Mouse (Mus musculus) B cell, adult 2 months (primary cell): ENCODE data around the gene Tulp2.

Source experiments
- DNase-seq, 2 experiments: peaks; one replicate each; pipeline ENCODE4 v3.0.0; 2022

Gene Tulp2

DNA sequence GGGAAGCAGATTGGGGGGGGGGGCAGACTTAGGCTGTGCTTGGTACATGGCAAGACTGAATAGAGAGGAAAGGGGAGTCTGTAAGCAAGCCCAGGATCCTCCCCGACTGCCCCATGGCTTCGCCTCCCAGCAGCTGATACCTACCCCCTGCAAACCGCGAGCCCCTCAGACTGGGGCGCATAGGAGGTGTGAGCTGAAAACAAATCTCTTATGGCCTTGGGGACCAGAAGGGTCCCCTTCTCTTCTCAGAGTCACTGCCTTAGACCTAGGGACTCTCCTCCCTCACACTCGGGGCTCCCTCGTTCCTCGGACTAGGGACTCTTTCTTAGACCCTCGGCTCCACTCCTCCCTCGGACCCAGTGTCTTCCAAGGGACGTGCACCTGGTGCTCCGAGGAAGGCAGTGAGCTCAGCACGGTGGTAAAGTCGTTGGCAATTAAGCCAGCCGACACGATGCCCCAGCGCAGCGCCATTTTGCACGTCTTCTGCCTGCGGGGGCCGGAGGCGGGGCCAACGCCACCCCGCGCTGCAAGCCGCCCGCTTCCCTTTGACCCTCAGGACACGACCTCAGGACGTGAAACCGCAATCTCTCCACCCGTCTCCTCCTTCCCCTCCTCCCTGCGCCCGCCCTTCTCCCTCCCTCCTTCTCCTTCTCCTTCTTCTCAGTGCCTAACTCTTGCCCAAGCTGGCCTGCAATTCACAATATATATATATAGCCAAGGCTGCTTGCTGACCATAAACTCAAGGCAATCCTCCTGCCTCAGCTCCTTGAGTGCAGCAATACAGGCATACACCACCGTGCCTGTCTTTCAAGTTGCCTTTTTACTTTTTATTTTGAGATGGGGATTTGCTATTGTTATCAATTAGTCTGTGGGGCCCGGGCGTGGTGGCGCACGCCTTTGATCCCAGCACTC, 6.9 kb downstream of the Tulp2 start, which contains the start of gene Dhdh:
TSS of gene Dhdh (minus strand) at position 513 of the 912 bp plus-strand sequence.
- peak; percentile 56 to 59 for DNase-seq

DNA sequence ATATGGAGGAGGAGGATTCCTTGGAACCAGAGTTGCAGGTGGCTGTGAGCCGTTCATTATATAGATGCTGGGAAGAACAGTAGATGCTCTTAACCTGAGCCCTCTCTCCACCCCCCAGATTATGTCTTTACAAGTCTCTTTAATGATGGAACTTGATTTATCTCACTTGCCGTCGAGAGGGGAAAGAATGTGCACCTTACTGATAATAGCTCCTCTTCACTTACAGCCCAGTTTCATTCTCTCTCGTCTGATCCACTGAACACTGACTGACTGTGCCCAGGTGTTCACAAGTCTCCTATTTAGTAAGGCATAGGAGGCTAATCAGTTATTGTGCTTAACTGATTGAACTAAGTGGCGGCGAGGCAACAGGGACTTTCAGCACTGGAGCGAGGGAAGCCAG, 7.9 kb downstream of the Tulp2 start:
- no peak for DNase-seq

DNA sequence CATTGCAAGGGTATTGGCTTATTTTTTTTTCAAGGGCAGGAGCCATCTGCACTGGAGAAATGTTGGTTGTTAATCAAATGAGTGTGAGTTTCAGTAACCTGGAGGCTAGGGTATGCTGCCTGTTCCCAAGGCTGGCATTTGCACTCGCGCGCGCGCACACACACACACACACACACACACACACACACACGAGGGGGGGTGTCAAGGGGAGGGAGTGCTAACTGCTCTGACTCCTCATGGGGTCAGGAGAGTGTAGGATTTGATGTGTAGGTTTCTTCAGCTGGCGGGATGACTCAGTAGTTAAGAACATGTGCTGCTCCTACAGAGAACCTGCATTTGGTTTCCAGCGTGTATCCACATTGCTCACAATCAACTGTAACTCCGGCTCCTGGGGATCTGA, 9.1 kb downstream of the Tulp2 start:
- DNase-seq = no peak

DNA sequence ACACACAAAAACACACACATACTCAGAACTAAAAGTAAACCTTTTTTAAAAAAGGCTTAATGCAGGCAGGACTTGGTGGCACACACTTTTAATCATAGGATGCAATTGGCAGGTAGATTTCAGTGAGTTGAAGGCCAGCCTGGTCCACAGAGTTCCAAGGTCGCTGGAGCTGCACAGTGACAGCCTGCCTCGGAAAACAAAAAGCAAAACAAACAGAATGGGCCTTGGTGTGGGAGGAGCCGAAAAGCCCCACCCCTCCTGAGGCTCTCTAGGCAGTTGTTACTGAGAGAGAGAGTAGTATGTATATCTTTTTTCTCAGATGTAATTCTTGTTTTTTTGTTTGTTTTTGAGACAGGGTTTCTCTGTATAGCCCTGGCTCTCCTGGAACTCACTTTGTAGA, 9.6 kb downstream of the Tulp2 start:
- no peak for DNase-seq

DNA sequence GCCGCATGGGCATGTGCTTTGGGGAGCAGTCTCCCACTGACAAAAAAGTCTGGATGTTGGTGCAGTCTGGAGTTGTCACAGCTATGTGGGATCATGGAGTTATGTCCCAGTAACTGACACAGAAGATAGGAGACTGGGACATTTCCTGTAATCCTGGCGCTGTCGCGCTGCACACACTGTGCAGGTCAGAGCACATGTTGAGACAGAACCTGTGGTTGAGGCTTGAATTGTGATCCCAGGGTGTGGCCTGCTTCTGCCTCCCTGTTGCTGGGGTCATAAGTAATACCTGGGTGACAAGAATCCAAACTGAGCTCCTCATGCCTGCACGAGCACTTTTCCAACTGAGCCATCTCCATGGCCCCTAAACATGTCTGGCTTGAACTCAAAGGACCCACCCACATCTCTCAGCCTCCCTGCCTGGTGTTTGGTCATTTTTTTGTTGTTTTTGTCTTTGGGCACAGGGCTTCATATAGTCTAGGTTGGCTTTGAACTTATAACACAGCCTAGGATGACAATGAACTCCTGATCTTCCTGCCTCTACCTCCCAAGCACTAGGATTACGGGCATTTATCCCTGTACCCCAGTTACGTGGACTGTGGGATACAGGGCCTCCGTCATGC, 10.7 kb downstream of the Tulp2 start:
- DNase-seq = no peak

DNA sequence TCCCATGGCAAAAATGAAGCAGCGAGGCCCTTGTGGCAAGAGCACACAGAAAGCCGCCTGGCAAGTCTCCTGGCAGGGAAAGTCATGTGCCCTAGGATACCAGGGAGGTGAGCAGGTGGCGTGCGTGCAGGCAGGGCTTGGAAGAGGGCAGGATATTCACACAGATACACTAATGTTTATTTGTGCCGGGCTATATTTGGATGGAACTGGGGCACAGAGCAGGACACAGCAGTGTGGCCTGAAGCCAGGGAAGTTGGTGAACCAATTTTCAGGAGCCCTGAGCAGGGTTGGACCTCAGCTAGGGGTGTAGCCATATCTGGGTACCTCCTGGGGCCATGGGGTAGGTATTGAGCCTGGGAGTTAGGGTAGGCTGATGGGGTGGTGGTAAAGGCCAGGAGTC, 11.3 kb downstream of the Tulp2 start:
- DNase-seq = no peak

DNA sequence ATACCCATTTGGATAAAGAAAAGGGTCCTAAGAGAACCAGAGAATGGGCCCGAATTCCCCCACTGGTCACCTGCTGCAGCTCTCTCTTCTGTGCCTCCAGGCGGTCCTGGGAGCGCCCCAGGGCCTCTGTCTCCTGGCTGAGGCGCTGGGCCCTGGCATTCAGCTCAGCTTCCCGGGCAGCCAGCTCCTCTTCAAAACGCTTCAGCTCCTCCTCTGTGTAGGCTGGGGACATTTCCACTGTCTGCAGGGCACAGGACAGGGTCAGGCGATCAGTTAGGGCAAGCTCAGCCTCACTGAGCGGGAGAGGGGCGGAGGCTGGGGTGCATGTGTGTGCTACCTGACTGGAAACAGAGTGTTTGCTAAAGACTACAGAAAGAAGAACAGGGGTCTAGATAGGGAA, 12.9 kb downstream of the Tulp2 start:
- no peak for DNase-seq

DNA sequence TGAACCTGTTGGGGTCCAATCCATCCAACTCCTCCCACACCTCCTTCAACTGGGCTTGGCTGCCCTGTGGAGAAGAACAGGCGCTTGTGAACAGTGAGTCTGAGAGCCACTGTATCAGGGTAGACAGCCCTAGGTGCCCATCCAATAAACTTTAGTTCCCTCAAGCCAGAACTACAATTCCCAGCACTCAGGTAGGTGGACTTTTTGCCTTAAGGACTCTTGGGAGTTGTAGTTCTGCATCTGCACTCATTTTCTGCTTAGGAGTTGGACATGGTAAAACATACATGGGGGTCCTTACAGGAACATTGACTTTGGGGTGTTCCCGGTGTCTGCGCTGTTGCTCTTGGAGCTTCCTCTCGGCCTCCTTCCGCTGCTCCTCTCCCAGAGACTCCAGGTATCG, 16.8 kb downstream of the Tulp2 start:
- no peak for DNase-seq

DNA sequence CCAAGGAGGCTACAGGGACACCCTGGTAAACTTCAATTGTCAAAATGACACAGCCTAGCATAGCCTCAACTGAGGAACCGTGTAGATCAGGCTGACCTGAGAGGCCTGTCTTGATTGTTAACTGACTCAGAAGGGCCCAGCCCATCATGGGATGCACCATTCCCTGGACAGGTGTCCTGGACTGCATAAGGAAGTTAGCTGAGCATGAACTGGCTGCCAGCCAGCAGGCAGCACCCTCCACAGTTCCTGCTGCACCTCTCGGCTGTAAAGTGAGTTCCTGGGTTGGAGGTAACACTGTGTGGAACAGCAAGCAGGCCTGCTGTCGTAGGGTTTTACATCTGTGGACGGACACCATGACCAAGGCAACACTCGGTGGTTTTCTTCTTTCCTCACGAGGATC, 25.9 kb downstream of the Tulp2 start:
- DNase-seq = no peak

DNA sequence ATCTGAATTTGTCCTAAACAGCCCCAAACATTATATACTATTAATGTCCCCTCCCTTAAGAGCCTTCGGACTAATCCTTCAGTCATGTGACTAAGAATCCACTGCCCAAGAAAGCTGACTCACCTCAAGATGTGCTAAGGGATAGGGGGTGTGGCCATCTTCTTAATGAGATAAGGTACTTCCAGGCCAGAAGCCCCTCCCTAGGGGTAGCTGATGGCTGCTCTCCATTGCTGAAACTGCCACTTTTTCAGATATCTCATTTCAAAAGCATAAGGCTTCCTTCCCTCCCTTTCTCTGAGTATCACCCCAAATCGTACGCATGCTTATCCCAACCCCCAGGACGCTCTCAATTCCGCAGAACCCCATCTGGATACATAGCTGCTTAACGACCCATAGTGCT, 26.9 kb downstream of the Tulp2 start:
- DNase-seq = no peak

DNA sequence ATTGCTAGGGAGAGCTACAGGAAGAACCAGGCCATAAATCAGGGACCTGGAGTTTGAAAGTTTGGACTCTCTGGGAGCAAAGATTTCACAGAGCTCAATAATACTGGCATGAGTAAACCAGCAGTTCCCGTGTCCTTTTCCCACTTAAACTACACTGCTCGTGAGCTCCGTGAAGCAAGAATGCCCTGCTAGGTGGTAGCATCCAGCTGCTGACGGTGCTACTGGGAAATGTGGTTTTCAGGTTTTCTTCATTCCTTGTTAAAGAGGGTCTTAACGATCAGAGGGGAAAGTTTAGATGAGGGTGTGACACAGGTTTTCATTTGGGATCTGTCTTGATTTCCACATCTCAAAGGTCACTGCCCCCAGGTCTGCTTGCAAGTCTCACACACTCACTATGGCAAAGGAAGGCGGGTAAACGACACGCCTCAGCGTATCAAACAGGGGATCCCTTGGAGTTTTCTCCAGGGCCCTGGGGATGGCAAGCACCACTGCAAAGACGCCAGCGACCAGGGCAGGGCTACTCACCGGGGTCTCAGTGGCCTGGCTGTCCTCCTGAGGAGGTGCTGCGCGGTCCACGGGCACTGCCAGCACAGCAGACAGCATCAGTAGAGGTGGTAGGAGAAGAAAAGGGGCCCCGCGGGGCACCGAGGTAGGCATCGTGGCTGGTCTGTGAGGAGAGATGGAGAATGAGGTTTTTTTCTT, 27.7 kb downstream of the Tulp2 start:
- DNase-seq = no peak

DNA sequence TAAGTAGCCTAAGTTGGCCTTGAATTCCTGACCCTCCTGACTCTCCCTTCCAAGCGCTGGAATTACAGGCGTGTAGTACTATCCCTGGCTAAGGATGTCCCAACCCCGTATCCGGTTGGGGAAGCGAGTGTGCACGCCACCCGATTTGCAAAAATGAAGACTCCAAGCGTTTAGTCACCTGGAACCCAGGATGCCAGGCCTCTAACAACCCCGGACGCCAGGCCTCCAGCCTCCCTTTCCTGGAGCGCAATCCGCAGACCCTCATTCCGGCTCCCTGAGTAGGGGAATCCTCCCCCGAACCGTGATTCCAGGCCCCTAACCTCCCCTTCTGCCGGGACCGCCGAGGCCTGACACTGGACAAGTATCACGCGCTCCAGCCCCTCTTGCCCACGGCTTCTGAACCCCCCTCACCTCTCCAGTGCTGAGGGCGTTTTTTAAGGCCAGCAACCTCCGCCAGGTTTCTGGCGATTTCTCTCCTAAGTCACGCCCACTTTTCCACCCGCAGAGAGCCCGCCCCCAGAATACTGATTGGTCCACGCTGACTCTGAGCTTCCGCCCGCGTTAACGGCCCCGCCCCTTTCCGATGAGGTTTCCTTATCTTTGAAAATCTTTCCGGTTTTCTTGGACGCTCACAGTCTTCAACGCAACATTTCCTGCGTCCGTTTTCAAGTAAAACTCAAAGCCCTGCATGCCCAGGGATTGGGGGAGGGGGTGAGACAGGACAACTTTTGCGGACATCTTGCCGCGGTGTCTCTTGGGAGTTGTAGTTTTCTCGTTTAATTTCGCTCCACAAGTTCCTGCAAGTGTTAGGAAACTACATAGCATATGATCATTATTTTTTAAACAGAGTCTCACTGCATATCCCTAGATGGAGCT, 28.5 kb downstream of the Tulp2 start, which contains the start of gene Nucb1:
TSS of gene Nucb1 (minus strand) at position 495 of the 876 bp plus-strand sequence.
- DNase-seq = peak; percentile 93 to 94

DNA sequence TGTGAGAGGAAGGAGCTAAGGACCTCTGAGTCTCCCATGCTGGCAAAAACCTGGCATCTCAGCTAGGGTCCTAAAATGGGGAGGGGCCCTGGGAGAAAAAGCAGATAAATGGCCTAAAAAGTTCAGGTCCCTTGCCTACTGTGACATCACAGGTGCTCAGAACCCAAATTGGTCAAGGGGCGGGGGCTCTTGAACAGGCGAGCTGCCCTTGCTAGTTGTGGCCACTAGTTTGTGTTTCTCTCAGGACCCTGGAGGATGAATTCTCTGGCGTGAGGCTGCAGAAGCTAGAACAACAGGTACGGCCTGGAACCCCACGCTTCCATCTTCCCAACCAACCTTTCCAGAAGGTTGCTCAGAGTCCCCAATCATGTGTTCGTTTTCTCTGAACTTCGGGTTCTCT, 32.7 kb downstream of the Tulp2 start:
- no peak for DNase-seq

DNA sequence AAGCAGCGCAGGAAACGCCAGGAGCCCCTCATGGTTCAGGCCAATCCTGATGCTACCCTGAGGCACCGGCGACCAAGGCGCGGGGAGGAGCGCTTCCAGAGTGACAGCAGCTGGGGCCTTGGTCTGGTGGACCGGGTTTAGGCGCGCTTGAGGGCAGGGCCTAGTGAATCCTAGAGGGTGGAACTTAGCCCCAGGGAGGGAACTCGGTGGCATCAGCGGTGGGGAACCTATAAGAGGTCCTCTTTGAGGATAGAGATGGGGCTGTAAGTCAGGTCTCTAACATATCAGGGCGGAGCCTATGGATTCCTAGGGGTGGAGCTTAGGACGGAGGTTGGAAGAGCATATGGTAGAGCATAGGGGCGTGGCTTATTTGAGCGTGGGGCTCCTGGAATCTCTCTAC, 33.8 kb downstream of the Tulp2 start:
- no peak for DNase-seq

DNA sequence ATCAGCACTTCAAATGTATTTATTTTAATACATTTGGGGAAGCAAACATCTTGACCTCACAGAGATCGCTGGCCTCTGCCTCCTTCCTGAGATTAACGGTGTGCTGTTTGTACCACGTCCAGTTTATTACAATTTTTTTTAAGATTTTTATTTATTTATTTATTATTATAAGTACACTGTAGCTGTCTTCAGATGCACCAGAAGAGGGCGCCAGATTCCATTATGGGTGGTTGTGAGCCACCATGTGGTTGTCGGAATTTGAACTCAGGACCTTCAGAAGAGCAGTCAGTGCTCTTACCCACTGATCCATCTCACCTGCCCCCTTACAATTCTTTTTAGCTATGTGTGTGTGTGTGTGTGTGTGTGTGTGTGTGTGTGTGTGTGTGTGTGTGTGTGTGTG, 35.2 kb downstream of the Tulp2 start:
- peak; percentile 30 to 42 for DNase-seq

DNA sequence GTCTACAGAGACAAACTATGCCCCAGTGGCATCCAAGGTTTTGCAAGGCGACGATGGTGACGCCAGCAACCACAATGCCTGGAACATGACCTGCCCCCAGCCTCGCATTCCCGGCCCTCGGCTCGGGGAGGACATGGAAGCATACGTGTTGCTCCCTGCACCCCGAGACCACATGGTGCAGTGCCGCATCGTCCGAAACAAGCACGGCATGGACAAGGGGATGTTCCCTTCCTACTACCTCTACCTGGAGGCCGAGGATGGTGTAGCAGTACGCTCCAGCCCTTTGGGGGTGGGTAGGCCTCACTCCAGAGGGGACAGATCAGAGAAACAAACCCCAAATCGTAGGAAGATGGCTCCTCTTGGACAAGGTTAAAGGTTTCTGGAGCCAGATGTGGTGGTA, 36.9 kb downstream of the Tulp2 start:
- DNase-seq = no peak

DNA sequence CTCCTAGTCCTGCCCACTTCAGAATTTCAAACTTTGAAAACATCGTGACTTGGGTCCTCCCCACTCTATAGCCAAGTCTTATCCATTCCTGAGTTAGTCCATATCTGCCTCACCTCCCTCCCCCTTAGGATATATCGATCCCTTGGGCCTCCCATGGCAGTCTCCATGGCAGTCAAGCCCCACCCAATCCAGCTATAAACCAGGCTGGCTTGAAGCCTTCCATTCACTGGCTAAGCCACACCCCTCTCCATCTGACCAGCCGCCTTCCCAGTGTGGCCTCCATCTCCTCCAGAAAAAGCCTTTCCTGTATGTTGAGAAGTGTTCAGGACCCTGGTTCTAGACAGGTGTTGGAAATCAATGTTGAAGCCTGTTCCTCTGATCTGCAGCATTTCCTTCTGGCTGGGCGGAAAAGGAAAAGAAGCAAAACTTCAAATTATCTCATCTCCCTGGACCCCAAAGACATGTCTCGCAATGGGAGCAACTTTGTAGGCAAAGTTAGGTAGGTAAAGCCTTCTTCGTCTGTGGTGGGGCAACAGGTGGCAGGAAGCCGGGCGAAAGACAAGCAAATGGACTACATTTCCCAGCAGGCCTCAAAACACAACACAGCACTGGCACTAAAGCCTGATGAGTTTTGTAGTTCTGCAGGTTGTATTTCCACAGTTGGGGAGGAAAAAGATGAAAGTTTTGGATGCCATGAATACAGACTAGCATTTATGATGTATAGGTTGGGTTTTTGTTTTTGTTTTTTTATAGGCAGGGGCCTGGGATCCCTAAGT, 37.9 kb downstream of the Tulp2 start:
- peak; percentile 46 to 51 for DNase-seq

DNA sequence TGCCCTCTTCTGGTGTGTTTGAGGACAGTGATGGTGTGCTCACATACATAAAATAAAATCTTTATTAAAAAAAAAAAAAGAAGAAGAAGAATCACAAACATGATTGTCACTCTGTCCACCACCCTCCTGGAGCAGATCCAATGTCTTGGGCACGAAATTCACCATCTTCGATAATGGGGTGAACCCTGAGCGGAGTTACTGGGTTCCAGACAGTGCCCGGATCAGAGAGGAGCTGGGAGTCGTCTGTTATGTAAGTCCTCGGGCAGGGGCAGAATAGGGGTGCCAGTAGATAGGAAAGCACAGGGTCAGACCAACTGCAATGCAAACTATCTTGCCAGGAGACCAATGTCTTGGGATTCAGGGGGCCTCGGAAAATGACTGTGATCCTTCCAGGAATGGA, 38.9 kb downstream of the Tulp2 start:
- no peak for DNase-seq

DNA sequence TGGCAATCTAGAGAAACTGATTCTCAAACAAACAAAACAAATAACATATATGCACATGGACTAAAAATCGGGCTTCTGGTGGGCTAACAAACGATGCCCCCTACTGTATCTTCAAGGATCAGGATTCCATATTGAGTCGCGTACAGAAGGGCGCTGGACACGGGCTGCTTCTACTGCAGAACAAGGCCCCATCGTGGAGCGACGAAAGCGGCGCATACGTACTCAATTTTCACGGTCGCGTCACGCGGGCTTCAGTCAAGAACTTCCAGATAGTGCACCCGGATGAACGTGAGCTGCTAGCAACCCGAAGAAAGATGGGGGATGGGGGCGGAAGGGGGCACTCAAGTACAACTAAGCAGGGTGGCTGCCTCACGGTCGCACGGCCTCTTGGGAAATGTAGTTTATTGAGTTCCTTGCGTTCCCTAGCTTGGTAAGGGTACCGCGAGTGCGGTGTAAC, 40.1 kb downstream of the Tulp2 start:
- peak; percentile 94 to 95 for DNase-seq

DNA sequence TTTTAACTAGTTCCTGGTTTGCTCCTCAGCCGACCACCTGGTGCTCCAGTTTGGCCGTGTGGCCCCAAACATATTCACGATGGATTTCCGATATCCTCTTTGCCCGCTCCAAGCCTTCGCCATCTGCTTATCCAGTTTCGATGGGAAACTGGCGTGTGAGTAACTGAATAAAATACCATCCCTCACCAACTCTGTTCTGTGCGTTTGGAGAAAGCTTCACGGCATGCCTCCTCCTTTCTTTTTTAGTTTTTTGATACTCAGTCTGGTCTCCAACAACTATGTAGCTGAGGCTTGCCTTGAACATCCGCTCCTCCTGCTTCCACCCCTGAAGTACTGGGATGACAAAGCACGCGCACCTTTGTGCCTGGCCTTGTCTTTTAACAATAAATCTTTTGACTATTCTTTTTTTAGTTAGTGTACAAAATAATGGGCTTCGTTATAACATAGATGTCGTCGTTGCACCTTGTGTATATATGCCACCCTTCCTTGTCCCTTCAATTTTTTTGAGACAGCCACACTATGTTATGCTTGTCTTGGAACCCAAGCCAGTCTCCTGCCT, 40.6 kb downstream of the Tulp2 start:
- no peak for DNase-seq

DNA sequence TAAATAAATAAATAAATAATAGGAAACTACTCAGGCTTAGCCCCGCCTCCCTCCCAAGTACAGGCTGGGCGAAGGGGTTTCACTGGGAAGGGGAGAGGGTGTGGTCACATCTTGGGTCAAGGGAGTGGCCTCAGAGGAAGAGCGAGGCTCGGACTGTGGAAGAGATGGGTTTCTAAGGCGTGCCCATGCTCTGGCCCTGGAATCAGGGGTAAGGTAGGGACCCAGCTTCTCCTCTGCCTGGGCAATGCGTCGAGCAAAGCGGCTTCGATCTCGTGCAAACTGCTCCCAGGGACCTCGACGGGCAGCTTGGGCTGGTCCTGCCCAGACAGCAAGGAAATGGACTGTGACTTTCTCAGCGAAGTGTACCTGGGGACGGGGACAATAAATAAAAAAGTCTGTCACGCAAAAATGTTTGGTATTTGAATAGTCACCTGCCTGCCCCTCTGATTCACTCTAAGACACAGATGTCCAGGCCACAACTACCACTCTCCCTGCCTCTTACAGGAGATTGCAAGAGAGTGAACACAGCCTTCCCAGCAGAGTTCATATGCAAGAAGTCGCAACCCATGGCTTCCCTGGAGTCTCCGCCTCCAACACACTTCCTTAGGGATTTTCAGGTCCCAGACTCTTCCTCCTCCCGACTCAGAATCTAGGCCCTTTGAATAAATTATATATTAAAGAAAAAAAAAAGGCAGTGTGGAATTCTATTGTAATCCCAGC, 41.4 kb downstream of the Tulp2 start:
- DNase-seq = peak; percentile 36 to 44
